Mouse (Mus musculus): ENCODE results near the gene Tsen15. TPM values are rescaled to one million over a fixed set of nuclear protein-coding genes. Genes with fewer than 3 reads are reported as not detected.

Gene Tsen15
- polyA plus RNA-seq, 1 experiment: 26.4 TPM

GRCm38 (mm10) chr1:152378311-152378710 is 8.2 kb downstream of the Tsen15 start:
- Histone ChIP-seq H3K79me2 (ENCODE audit: control insufficient read depth, insufficient read depth) (no peaks in the 10 kb centered on the region), H3K27me3 (ENCODE audit: control insufficient read depth, insufficient read depth, insufficient read length) (no peaks in the 10 kb centered on the region), H3K36me3 (ENCODE audit: control insufficient read depth, insufficient read depth) (no peaks in the 10 kb centered on the region), H3ac (ENCODE audit: control insufficient read depth, insufficient read length) (no peak overlapping the region), H3K4me2 (ENCODE audit: low read depth) (no peak overlapping the region), H3K4me3 (no peak overlapping the region)
- no peak for TF ChIP-seq POLR2A (IDR thresholded peaks at IDR 0.05; ENCODE audit: insufficient read length, low read depth)
- TF ChIP-seq SRF (IDR thresholded peaks at IDR 0.05; ENCODE audit: control insufficient read depth, insufficient read length, low read depth): no peak

DNA sequence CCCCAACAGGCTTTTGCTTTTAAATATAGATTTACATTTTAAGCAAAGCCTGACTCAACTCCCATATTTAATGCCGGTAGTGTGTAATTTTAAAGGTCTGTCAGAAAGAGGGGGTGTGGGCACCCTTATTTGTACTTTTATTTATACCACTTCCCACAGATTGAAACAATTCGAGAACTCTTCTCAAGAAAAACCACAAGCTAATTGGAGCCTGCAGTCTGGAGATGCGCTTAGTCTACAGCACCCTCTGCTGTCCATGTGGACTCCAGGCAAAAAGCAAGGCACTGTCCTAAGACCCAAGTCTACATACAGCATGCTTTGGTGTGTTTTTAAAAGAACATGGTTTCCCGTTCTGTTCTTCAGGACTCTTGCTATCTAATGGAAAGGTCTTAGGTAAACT is 17.3 kb downstream of the Tsen15 start:
- TF ChIP-seq REST (IDR thresholded peaks at IDR 0.05; ENCODE audit: insufficient read depth, insufficient read length) (no peak), USF1 (IDR thresholded peaks at IDR 0.05; ENCODE audit: low read depth) (no peak), CEBPB (IDR thresholded peaks at IDR 0.05; ENCODE audit: insufficient read depth, poor library complexity, severe bottlenecking) (no peak), POLR2A (IDR thresholded peaks at IDR 0.05; ENCODE audit: insufficient read length, low read depth) (no peak), MYOG (IDR thresholded peaks at IDR 0.05; ENCODE audit: control insufficient read depth in 1 of 3, insufficient read depth in 1 of 3, insufficient read length in 2 of 3, low read depth in 2 of 3) (no peak), SRF (IDR thresholded peaks at IDR 0.05; ENCODE audit: control insufficient read depth, insufficient read length, low read depth) (no peak), E2F4 (IDR thresholded peaks at IDR 0.05; ENCODE audit: insufficient read depth) (no peak), MYOD1 (IDR thresholded peaks at IDR 0.05; ENCODE audit: control insufficient read depth in 1 of 3, insufficient read length in 2 of 3, low read depth in 2 of 3) (no peak), MAX (IDR thresholded peaks at IDR 0.05; ENCODE audit: low read depth) (no peak), POLR2AphosphoS2 (IDR thresholded peaks at IDR 0.05; ENCODE audit: insufficient read length, low read depth) (no peak), TCF12 (IDR thresholded peaks at IDR 0.05; ENCODE audit: insufficient read depth, poor library complexity, severe bottlenecking) (no peak), TCF3 (IDR thresholded peaks at IDR 0.05; ENCODE audit: insufficient read length, low read depth) (no peak)
- no peaks in the 10 kb centered on the region for H3K27me3 ChIP-seq (ENCODE audit: control insufficient read depth, insufficient read depth, insufficient read length)
- no peak overlapping the region for H3K4me3 ChIP-seq
- H3K4me2 ChIP-seq (ENCODE audit: low read depth): no peak overlapping the region
- no peak overlapping the region for H3ac ChIP-seq (ENCODE audit: control insufficient read depth, insufficient read length)
- no peaks in the 10 kb centered on the region for H3K79me2 ChIP-seq (ENCODE audit: control insufficient read depth, insufficient read depth)
- no peaks in the 10 kb centered on the region for H3K36me3 ChIP-seq (ENCODE audit: control insufficient read depth, insufficient read depth)

- Histone ChIP-seq H3K36me3 (ENCODE audit: control insufficient read depth, insufficient read depth) (no peaks in the 10 kb centered on the region), H3K79me2 (ENCODE audit: control insufficient read depth, insufficient read depth) (no peaks in the 10 kb centered on the region), H3K4me3 (no peak overlapping the region), H3K27me3 (ENCODE audit: control insufficient read depth, insufficient read depth, insufficient read length) (no peaks in the 10 kb centered on the region), H3ac (ENCODE audit: control insufficient read depth, insufficient read length) (no peak overlapping the region), H3K4me2 (ENCODE audit: low read depth) (no peak overlapping the region)
- TF ChIP-seq MYOD1 (IDR thresholded peaks at IDR 0.05; ENCODE audit: control insufficient read depth in 1 of 3, insufficient read length in 2 of 3, low read depth in 2 of 3) (no peak), MYOG (IDR thresholded peaks at IDR 0.05; ENCODE audit: control insufficient read depth in 1 of 3, insufficient read depth in 1 of 3, insufficient read length in 2 of 3, low read depth in 2 of 3) (no peak), POLR2A (IDR thresholded peaks at IDR 0.05; ENCODE audit: insufficient read length, low read depth) (no peak), REST (IDR thresholded peaks at IDR 0.05; ENCODE audit: insufficient read depth, insufficient read length) (no peak), SRF (IDR thresholded peaks at IDR 0.05; ENCODE audit: control insufficient read depth, insufficient read length, low read depth) (no peak), TCF3 (IDR thresholded peaks at IDR 0.05; ENCODE audit: insufficient read length, low read depth) (no peak), E2F4 (IDR thresholded peaks at IDR 0.05; ENCODE audit: insufficient read depth) (no peak), CEBPB (IDR thresholded peaks at IDR 0.05; ENCODE audit: insufficient read depth, poor library complexity, severe bottlenecking) (no peak), POLR2AphosphoS2 (IDR thresholded peaks at IDR 0.05; ENCODE audit: insufficient read length, low read depth) (no peak), USF1 (IDR thresholded peaks at IDR 0.05; ENCODE audit: low read depth) (no peak), MAX (IDR thresholded peaks at IDR 0.05; ENCODE audit: low read depth) (no peak), TCF12 (IDR thresholded peaks at IDR 0.05; ENCODE audit: insufficient read depth, poor library complexity, severe bottlenecking) (no peak)
Observed at GRCm38 (mm10) chr1:152368311-152369088, 18.0 kb downstream of the Tsen15 start.

DNA sequence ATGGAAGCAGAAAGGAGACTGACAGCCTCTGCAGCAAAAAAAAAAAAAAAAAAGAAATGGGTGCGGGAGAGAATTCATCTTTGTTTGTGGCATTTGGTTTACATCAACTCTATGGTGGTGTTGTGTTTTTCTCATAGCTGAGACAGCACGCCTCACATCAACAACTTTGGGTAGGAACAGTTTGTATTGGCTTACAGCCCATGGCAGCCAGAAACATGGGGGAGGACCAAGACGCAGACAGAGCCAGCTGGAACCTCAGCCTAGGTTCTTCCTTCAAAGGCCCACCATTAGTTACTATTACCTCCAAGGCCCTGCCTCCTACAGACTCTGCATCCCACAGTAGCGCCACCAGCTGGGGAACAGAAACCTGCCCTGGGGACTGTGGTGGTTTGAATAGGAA is 29.8 kb downstream of the Tsen15 start:
- TF ChIP-seq POLR2A (IDR thresholded peaks at IDR 0.05; ENCODE audit: insufficient read length, low read depth) (no peak), E2F4 (IDR thresholded peaks at IDR 0.05; ENCODE audit: insufficient read depth) (no peak), TCF3 (IDR thresholded peaks at IDR 0.05; ENCODE audit: insufficient read length, low read depth) (no peak), CEBPB (IDR thresholded peaks at IDR 0.05; ENCODE audit: insufficient read depth, poor library complexity, severe bottlenecking) (no peak), REST (IDR thresholded peaks at IDR 0.05; ENCODE audit: insufficient read depth, insufficient read length) (no peak), SRF (IDR thresholded peaks at IDR 0.05; ENCODE audit: control insufficient read depth, insufficient read length, low read depth) (no peak), MYOD1 (IDR thresholded peaks at IDR 0.05; ENCODE audit: control insufficient read depth in 1 of 3, insufficient read length in 2 of 3, low read depth in 2 of 3) (no peak), TCF12 (IDR thresholded peaks at IDR 0.05; ENCODE audit: insufficient read depth, poor library complexity, severe bottlenecking) (no peak), POLR2AphosphoS2 (IDR thresholded peaks at IDR 0.05; ENCODE audit: insufficient read length, low read depth) (no peak)
- H3K4me3 ChIP-seq: no peak overlapping the region
- H3K36me3 ChIP-seq (ENCODE audit: control insufficient read depth, insufficient read depth): no peaks in the 10 kb centered on the region
- no peak overlapping the region for H3ac ChIP-seq (ENCODE audit: control insufficient read depth, insufficient read length)
- no peaks in the 10 kb centered on the region for H3K27me3 ChIP-seq (ENCODE audit: control insufficient read depth, insufficient read depth, insufficient read length)
- no peaks in the 10 kb centered on the region for H3K79me2 ChIP-seq (ENCODE audit: control insufficient read depth, insufficient read depth)
- no peak overlapping the region for H3K4me2 ChIP-seq (ENCODE audit: low read depth)

GRCm38 (mm10) chr1:152347946-152348345 is 38.5 kb downstream of the Tsen15 start:
- no peaks in the 10 kb centered on the region for H3K27me3 ChIP-seq (ENCODE audit: control insufficient read depth, insufficient read depth, insufficient read length)
- TF ChIP-seq CEBPB (IDR thresholded peaks at IDR 0.05; ENCODE audit: insufficient read depth, poor library complexity, severe bottlenecking) (no peak), MYOD1 (IDR thresholded peaks at IDR 0.05; ENCODE audit: control insufficient read depth in 1 of 3, insufficient read length in 2 of 3, low read depth in 2 of 3) (no peak), POLR2A (IDR thresholded peaks at IDR 0.05; ENCODE audit: insufficient read length, low read depth) (no peak), SRF (IDR thresholded peaks at IDR 0.05; ENCODE audit: control insufficient read depth, insufficient read length, low read depth) (no peak), TCF3 (IDR thresholded peaks at IDR 0.05; ENCODE audit: insufficient read length, low read depth) (no peak)
- H3K4me3 ChIP-seq: no peak overlapping the region
- no peaks in the 10 kb centered on the region for H3K36me3 ChIP-seq (ENCODE audit: control insufficient read depth, insufficient read depth)
- no peaks in the 10 kb centered on the region for H3K79me2 ChIP-seq (ENCODE audit: control insufficient read depth, insufficient read depth)
- H3ac ChIP-seq (ENCODE audit: control insufficient read depth, insufficient read length): no peak overlapping the region
- H3K4me2 ChIP-seq (ENCODE audit: low read depth): no peak overlapping the region
